Mouse (Mus musculus) heart, embryonic 12.5 days (tissue): ENCODE results near the gene Slc6a8. TPM values are rescaled to one million over a fixed set of nuclear protein-coding genes. Genes with fewer than 3 reads are reported as not detected.

ENCODE experiments used
- ATAC-seq: fragments of 200-750 bp; cut with Nextera tagmentation; 2 replicates; pipeline ENCODE4 v1.8.0; 2017; ENCODE audit warnings: moderate TSS enrichment, moderate library complexity; ENCODE audit not compliant: insufficient number of reproducible peaks, low FRiP score
- H3K27ac ChIP-seq: fragments of 300-500 bp; sonication (generic); 2 replicates; pipeline ENCODE4 v1.5.1; 2016; ENCODE audit warnings: mild to moderate bottlenecking, moderate library complexity; ENCODE audit not compliant: poor library complexity, severe bottlenecking
- H3K27me3 ChIP-seq: fragments of 300-500 bp; sonication (generic); replicated peaks from 2 replicates; pipeline ENCODE4 v1.6.1; 2016; ENCODE audit warnings: mild to moderate bottlenecking, moderate library complexity
- H3K36me3 ChIP-seq: fragments of 300-500 bp; sonication (generic); 2 replicates; pipeline ENCODE4 v1.6.1; 2016; ENCODE audit warnings: mild to moderate bottlenecking, moderate library complexity
- H3K4me1 ChIP-seq: fragments of 300-500 bp; sonication (generic); replicated peaks from 2 replicates; pipeline ENCODE4 v1.6.1; 2016; ENCODE audit warnings: mild to moderate bottlenecking
- H3K4me2 ChIP-seq: fragments of 300-500 bp; sonication (generic); 2 replicates; pipeline ENCODE4 v1.6.1; 2016; ENCODE audit warnings: mild to moderate bottlenecking, moderate library complexity
- H3K4me3 ChIP-seq: fragments of 300-500 bp; sonication (generic); 2 replicates; pipeline ENCODE4 v1.5.1; 2016; ENCODE audit warnings: mild to moderate bottlenecking
- H3K9ac ChIP-seq: fragments of 300-500 bp; sonication (generic); 2 replicates; pipeline ENCODE4 v1.6.1; 2016; ENCODE audit warnings: mild to moderate bottlenecking, moderate library complexity
- H3K9me3 ChIP-seq: fragments of 300-500 bp; sonication (generic); replicated peaks from 2 replicates; pipeline ENCODE4 v1.6.1; 2016; ENCODE audit warnings: mild to moderate bottlenecking, moderate library complexity
- WGBS: fragments of 180-500 bp; shearing (Covaris S2); methylation state at CpG from one replicate; pipeline ENCODE4 v1.1.7; 2016; 5-methylcytosine and 5-hydroxymethylcytosine counted together
- polyA plus RNA-seq: library from polyadenylated mRNA; unstranded; fragments of >200 nt; fragmentation: Nextera tagmentation; extraction: Ambion mirVana; gene quantifications from 2 replicates; pipeline ENCODE4 v1.2.1, GENCODE M21; 2016

Slc6a8 gene
- polyA plus RNA-seq = 8.8 and 9.8 TPM in 2 replicates

DNA sequence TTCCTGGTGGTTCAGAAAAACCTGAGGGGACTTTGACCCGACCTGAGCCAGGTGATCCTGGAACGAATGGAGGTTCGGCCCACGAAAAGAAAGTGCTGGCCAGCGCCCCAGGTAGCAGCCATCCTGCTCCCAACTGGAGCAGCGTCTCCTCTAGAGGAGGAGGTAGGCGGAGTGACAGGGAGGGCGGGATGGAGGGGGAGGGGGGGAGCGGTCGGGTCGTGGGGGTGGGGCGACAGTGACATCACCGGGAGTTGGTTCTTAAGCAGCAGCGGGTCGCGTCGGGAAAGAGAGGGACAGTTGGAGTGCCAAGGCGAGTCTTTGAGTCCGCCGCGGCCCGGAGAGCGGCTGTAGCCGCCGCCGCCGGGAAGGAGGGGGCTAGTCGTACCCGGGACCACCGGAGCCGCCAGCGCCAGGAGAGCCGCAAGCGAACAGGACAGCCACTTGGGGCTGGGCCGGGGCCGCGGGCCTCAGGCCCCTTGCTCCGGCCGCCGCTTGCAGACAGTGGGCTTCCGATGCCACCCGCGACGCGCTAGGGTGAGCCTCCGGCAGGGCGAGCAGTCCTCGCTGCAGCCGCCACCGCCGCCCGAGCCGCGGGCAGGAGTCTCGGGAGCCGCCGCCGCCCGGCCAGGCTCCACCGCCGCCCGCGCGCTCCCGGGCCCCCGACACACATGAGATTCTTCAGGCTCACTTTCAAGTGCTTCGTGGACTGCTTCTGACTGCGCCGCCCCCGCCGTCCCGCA, at the start of gene Slc6a8:
Gene Slc6a8, plus strand, starts transcription at position 272 of the 740 bp plus-strand sequence.
- Histone ChIP-seq H3K4me1 (peaks cover 14% of the 10 kb centered on the region), H3K4me3 (peak within 1 kb of the TSS; percentile 80), H3K9me3 (no peaks in the 10 kb centered on the region), H3K4me2 (peak within 1 kb of the TSS; percentile 77), H3K27me3 (peaks cover 22% of the 10 kb centered on the region), H3K27ac (peak within 1 kb of the TSS; percentile 85), H3K36me3 (peaks cover 23% of the 10 kb centered on the region), H3K9ac (peak within 1 kb of the TSS; percentile 92)
- peak; percentile 78 for ATAC-seq
- 21% methylated on average over 45 of the region's 72 CpGs for whole genome bisulfite sequencing

DNA sequence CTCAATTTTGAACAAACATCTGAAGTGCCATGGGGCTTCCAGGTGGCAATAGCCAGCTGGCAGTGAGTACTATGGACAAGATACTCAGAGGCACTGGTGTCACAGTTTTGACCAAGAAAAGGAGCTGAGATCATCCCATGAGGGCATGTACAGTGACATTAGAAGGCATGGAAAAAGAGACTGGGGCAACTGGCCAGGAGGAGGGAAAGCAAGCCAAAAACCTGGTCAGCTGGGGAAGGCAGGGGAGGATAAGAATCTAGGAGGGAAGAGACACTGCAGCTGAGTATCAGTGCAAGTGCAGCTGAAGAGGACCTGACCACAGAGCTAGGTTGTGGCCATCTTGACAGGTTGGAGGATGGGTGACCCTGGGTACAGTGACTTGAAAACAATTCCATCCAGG, 46.0 kb upstream of the Slc6a8 start:
- Histone ChIP-seq H3K27me3 (peaks cover 34% of the 10 kb centered on the region), H3K27ac (no peak overlapping the region), H3K36me3 (no peaks in the 10 kb centered on the region), H3K9me3 (no peaks in the 10 kb centered on the region), H3K4me2 (no peak overlapping the region), H3K4me1 (no peaks in the 10 kb centered on the region), H3K9ac (no peak overlapping the region), H3K4me3 (no peak overlapping the region)
- ATAC-seq = no peak

GRCm38 (mm10) chrX:73635425-73635824, 37.5 kb upstream of the Slc6a8 start:
- Histone ChIP-seq H3K36me3 (no peaks in the 10 kb centered on the region), H3K4me1 (peaks cover 12% of the 10 kb centered on the region), H3K9me3 (no peaks in the 10 kb centered on the region), H3K4me2 (peak overlapping the region; percentile 55), H3K9ac (no peak overlapping the region), H3K27me3 (peaks cover 81% of the 10 kb centered on the region), H3K4me3 (peak overlapping the region; percentile 25), H3K27ac (no peak overlapping the region)
- 17% methylated on average over 19 of the region's 19 CpGs for WGBS
- no peak for ATAC-seq

DNA sequence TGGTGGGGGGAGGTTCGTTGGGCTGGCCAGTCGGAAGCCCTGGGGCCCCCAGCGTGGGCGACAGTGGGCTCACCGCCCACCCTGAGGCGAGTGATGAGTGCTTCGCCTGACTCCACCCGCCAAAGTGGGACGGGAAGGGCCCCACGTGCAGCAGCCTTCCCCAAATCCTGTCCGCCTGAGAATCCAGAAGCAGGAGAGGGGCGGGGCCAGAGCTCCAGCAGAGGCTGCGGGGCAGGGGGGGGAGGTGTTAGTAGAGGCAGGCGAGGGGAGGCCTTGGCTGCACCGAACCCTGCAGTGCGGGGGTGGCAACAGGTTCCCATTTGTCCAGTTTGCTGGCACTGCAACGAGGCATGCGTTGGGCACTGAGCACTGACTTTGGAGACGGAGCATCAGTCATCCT, 35.5 kb upstream of the Slc6a8 start:
- Histone ChIP-seq H3K27ac (no peak overlapping the region), H3K4me2 (peak overlapping the region; percentile 72), H3K9ac (0 out of 2 replicates have a peak overlapping the region, but pooled peaks have one; percentile 47), H3K4me3 (peak overlapping the region; percentile 40), H3K27me3 (peaks cover 85% of the 10 kb centered on the region), H3K9me3 (no peaks in the 10 kb centered on the region), H3K36me3 (no peaks in the 10 kb centered on the region), H3K4me1 (peaks cover 12% of the 10 kb centered on the region)
- no peak for ATAC-seq
- WGBS = 17% methylated on average over 16 of the region's 19 CpGs

DNA sequence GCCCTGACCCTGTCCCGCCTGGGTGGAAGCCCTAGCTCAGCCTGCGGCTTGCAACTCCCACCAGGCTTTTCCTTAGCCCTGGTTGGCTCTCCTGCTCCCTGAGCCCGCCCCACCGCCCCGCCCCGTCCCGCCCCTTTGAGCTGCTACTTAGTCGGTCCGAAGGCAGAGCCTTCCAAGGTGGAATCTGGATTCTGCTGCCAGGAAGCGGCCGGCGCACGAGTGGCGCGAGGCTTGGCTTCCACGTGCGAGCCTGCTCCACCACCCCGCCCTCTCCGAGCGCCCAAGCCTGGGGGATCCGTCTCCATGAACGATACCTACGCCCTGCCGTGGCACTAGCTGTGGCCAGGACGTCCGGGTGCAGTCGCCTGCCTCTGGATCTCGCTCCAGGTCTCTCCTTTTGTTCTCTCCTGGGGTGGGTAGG, 33.7 kb upstream of the Slc6a8 start, which contains the start of gene Dusp9:
Gene Dusp9, plus strand, starts transcription at position 165 of the 421 bp plus-strand sequence.
- peak; percentile 73 for ATAC-seq
- WGBS = 16% methylated on average over 28 of the region's 28 CpGs
- Histone ChIP-seq H3K27ac (no peak within 1 kb of the TSS), H3K9me3 (no peaks in the 10 kb centered on the region), H3K27me3 (peaks cover 80% of the 10 kb centered on the region), H3K36me3 (no peaks in the 10 kb centered on the region), H3K4me1 (peaks cover 12% of the 10 kb centered on the region), H3K4me2 (peak within 1 kb of the TSS; percentile 75), H3K9ac (peak within 1 kb of the TSS; percentile 50), H3K4me3 (peak within 1 kb of the TSS; percentile 43)

- H3K27ac ChIP-seq = no peak overlapping the region
- H3K9me3 ChIP-seq = no peaks in the 10 kb centered on the region
- peak overlapping the region; percentile 75 for H3K4me2 ChIP-seq
- peaks cover 72% of the 10 kb centered on the region for H3K27me3 ChIP-seq
- peak overlapping the region; percentile 37 for H3K9ac ChIP-seq
- peaks cover 12% of the 10 kb centered on the region for H3K4me1 ChIP-seq
- no peaks in the 10 kb centered on the region for H3K36me3 ChIP-seq
- no peak for ATAC-seq
- peak overlapping the region; percentile 43 for H3K4me3 ChIP-seq
- WGBS = 17% methylated on average over 41 of the region's 41 CpGs
Measured at GRCm38 (mm10) chrX:73639901-73640469, 33.0 kb upstream of the Slc6a8 start.

DNA sequence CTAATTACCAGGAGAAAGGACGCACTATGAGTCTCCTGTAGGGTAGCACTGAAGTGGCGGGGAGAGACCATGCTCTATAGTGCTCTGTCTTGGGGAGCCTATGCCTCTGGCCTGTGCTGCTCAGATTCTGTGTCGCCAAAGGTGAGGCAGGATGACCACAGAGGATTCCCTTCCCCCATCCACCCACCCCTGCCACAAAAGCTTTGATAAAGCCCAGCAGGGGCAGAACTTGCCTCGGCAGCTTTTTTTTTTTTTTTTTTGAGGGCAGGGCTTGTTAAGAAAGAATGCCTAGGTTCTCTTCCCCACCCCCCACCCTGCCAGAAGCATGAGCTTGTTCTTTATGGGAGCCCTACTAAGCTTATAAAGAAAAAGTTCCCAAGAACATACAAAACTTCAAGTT, 27.8 kb upstream of the Slc6a8 start:
- Histone ChIP-seq H3K4me2 (no peak overlapping the region), H3K9me3 (no peaks in the 10 kb centered on the region), H3K27ac (no peak overlapping the region), H3K9ac (no peak overlapping the region), H3K27me3 (peaks cover 28% of the 10 kb centered on the region), H3K36me3 (no peaks in the 10 kb centered on the region), H3K4me3 (no peak overlapping the region), H3K4me1 (no peaks in the 10 kb centered on the region)
- WGBS = 22% methylated on average over 4 of the region's 4 CpGs
- no peak for ATAC-seq

GRCm38 (mm10) chrX:73650869-73651268, 22.1 kb upstream of the Slc6a8 start:
- H3K4me1 ChIP-seq = no peaks in the 10 kb centered on the region
- 54% methylated on average over 3 of the region's 3 CpGs for WGBS
- H3K4me2 ChIP-seq = no peak overlapping the region

GRCm38 (mm10) chrX:73653392-73653791, 19.6 kb upstream of the Slc6a8 start:
- 83% methylated on average over 6 of the region's 6 CpGs for WGBS
- H3K4me3 ChIP-seq = no peak overlapping the region
- no peak overlapping the region for H3K9ac ChIP-seq
- H3K36me3 ChIP-seq = no peaks in the 10 kb centered on the region
- ATAC-seq = no peak
- no peak overlapping the region for H3K4me2 ChIP-seq
- H3K27me3 ChIP-seq = peaks cover 16% of the 10 kb centered on the region
- no peaks in the 10 kb centered on the region for H3K4me1 ChIP-seq
- H3K9me3 ChIP-seq = no peaks in the 10 kb centered on the region
- no peak overlapping the region for H3K27ac ChIP-seq

More at GRCm38 (mm10) chrX:73650869-73651268, 22.1 kb upstream of the Slc6a8 start:
- Histone ChIP-seq H3K9ac (no peak overlapping the region), H3K9me3 (no peaks in the 10 kb centered on the region), H3K4me3 (no peak overlapping the region), H3K27ac (no peak overlapping the region), H3K36me3 (no peaks in the 10 kb centered on the region), H3K27me3 (peaks cover 11% of the 10 kb centered on the region)
- no peak for ATAC-seq

- WGBS = 9% methylated on average over 6 of the region's 6 CpGs
- H3K4me3 ChIP-seq = no peak overlapping the region
- no peak overlapping the region for H3K27ac ChIP-seq
- no peaks in the 10 kb centered on the region for H3K36me3 ChIP-seq
- peaks cover 23% of the 10 kb centered on the region for H3K27me3 ChIP-seq
- H3K9me3 ChIP-seq = no peaks in the 10 kb centered on the region
- ATAC-seq = no peak
- 0 out of 2 replicates have a peak, but pooled peaks cover 2% of the 10 kb centered on the region for H3K4me1 ChIP-seq
- no peak overlapping the region for H3K4me2 ChIP-seq
- H3K9ac ChIP-seq = no peak overlapping the region
Measured at GRCm38 (mm10) chrX:73654177-73654576, 18.8 kb upstream of the Slc6a8 start.

DNA sequence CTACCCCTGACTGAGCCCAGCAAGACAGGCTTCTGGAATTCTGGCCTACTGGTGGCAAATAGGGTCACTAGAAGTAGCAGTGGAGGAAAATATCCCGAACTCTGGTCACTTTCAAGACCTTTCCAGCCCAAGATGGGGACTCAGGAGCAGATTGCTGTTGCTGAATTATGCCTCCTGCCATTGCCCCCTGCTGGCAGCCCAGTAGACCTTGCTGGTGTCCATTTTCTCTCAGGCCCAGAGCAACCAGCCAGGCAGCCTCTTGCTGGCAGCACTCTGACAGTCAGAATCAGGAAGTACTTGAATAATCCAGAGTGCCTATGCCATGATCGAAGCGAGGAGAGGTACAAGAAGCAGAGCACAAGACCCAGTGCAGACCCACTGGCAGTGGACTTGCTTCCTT, 17.4 kb upstream of the Slc6a8 start:
- Histone ChIP-seq H3K4me1 (0 out of 2 replicates have a peak, but pooled peaks cover 4% of the 10 kb centered on the region), H3K27ac (no peak overlapping the region), H3K4me2 (no peak overlapping the region), H3K4me3 (no peak overlapping the region), H3K27me3 (peaks cover 29% of the 10 kb centered on the region), H3K36me3 (no peaks in the 10 kb centered on the region), H3K9ac (no peak overlapping the region), H3K9me3 (no peaks in the 10 kb centered on the region)
- WGBS = 48% methylated on average over 3 of the region's 3 CpGs
- ATAC-seq = no peak
